Mouse (Mus musculus) liver, embryonic 11.5 days (tissue): ENCODE results near the gene Hist1h1e. TPM values are rescaled to one million over a fixed set of nuclear protein-coding genes. Genes with fewer than 3 reads are reported as not detected.
"Not testable (repeated sequence)": the region's sequence is repeated elsewhere in the genome, so short reads cannot be mapped to it uniquely, and the experiment has no call there.

Source experiments
- ATAC-seq: fragments of 200-750 bp; cut with Nextera tagmentation; replicated peaks from 2 replicates; pipeline ENCODE4 v1.8.0; 2017; ENCODE audit warnings: moderate number of reproducible peaks, mild to moderate bottlenecking, moderate TSS enrichment, moderate library complexity; ENCODE audit not compliant: low FRiP score
- DNase-seq: peaks from one replicate; pipeline ENCODE4 v3.0.0-alpha.2; 2017; ENCODE audit warnings: low spot score
- H3K27ac ChIP-seq: fragments of 300-500 bp; sonication (generic); 2 replicates; pipeline ENCODE4 v1.5.1; 2014; ENCODE audit warnings: mild to moderate bottlenecking, low read depth, low read length, control low read depth
- H3K27me3 ChIP-seq: fragments of 300-500 bp; sonication (generic); replicated peaks from 2 replicates; pipeline ENCODE4 v1.6.1; 2014; ENCODE audit warnings: low read length, mixed read lengths; ENCODE audit not compliant: control insufficient read depth, insufficient read depth
- H3K36me3 ChIP-seq: fragments of 300-500 bp; sonication (generic); 2 replicates; pipeline ENCODE4 v1.6.1; 2014; ENCODE audit warnings: mild to moderate bottlenecking, low read length, moderate library complexity, mixed read lengths; ENCODE audit not compliant: control insufficient read depth, insufficient read depth
- H3K4me1 ChIP-seq: fragments of 300-500 bp; sonication (generic); replicated peaks from 2 replicates; pipeline ENCODE4 v1.6.1; 2014; ENCODE audit warnings: low read length, mixed read lengths; ENCODE audit not compliant: control insufficient read depth, insufficient read depth
- H3K4me2 ChIP-seq: fragments of 300-500 bp; sonication (generic); 2 replicates; pipeline ENCODE4 v1.6.1; 2014; ENCODE audit warnings: mild to moderate bottlenecking, control low read depth, moderate library complexity
- H3K4me3 ChIP-seq: fragments of 300-500 bp; sonication (generic); 2 replicates; pipeline ENCODE4 v1.5.1; 2014; ENCODE audit warnings: low read depth, low read length, control low read depth
- H3K9ac ChIP-seq: fragments of 300-500 bp; sonication (generic); 2 replicates; pipeline ENCODE4 v1.6.1; 2014; ENCODE audit warnings: low read depth, low read length, control low read depth
- H3K9me3 ChIP-seq: fragments of 300-500 bp; sonication (generic); 2 replicates; pipeline ENCODE4 v1.6.1; 2016; ENCODE audit warnings: low read length, inconsistent platforms, mixed read lengths; ENCODE audit not compliant: control insufficient read depth
- WGBS: fragments of 180-500 bp; shearing (Covaris S2); extraction: QIAGEN DNeasy Blood & Tissue Kit; methylation state at CpG from one replicate; pipeline ENCODE4 v1.1.7; 2014; 5-methylcytosine and 5-hydroxymethylcytosine counted together
- polyA plus RNA-seq: library from polyadenylated mRNA; unstranded; fragments of >200 nt; fragmentation: Nextera tagmentation; extraction: Ambion mirVana; gene quantifications from 2 replicates; pipeline ENCODE4 v1.2.1, GENCODE M21; 2014

The Hist1h1e gene
- polyA plus RNA-seq, 1 experiment from 2014 or later: 21.2 TPM

DNA sequence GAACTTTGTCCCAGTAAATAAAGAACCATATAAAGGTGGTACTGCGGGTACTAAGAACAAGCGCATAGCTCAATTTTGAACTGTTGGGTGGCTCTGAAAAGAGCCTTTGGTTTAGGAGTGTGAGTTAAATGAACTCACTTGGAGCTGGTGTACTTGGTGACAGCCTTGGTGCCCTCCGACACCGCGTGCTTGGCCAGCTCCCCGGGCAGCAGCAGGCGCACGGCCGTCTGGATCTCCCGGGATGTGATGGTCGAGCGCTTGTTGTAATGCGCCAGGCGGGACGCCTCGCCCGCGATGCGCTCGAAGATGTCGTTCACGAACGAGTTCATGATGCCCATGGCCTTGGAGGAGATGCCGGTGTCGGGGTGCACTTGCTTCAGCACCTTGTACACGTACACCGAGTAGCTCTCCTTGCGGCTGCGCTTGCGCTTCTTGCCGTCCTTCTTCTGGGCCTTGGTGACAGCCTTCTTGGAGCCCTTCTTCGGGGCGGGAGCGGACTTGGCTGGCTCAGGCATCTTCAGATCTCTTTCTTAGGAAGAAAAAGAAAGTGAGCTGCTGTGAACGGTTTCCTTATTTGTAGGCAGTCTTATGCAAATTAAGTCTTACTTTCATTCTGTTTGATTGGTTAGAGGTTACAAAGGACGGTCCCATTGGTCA is 36.8 kb downstream of the Hist1h1e start:
- DNase-seq: peak; percentile 72
- 2% methylated on average over 20 of the region's 36 CpGs for WGBS
- H3K9me3 ChIP-seq, H3K27me3 ChIP-seq, H3K36me3 ChIP-seq: not testable (repeated sequence)
- Histone ChIP-seq H3K4me2 (peak overlapping the region; percentile 87), H3K4me1 (peaks cover 31% of the 10 kb centered on the region), H3K4me3 (peak overlapping the region; percentile 52), H3K27ac (peak overlapping the region; percentile 100), H3K9ac (peak overlapping the region; percentile 69)
- ATAC-seq: peak; percentile 80

DNA sequence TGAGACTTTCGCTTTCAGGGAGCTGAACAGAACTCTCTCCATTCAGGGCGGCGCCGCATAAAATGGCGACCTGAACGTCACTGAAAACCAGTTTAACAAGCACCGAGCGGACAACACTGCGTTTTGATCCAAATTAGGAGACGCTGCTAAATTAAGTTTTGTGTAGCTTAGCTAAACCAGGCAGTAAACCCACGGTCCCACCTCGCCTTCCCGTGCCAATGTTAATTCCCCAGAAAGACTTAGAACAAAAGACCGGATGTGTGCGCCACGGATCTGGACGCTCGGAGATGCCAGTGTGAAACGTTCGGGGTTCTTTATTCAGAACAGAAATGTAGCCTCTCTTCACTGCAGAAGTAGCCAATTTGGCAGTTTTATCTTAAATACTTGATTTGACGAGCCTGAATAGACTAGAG is 37.3 kb downstream of the Hist1h1e start:
- Histone ChIP-seq H3K9me3 (no peaks in the 10 kb centered on the region), H3K9ac (peak overlapping the region; percentile 69), H3K4me2 (peak overlapping the region; percentile 87), H3K27ac (peak overlapping the region; percentile 100), H3K36me3 (no peaks in the 10 kb centered on the region), H3K4me3 (peak overlapping the region; percentile 52), H3K27me3 (no peaks in the 10 kb centered on the region), H3K4me1 (peaks cover 31% of the 10 kb centered on the region)
- under 1% methylated on average over 21 of the region's 21 CpGs for WGBS
- DNase-seq: peak; percentile 80
- peak; percentile 7; the same call in 1 of the 2 replicates for ATAC-seq

DNA sequence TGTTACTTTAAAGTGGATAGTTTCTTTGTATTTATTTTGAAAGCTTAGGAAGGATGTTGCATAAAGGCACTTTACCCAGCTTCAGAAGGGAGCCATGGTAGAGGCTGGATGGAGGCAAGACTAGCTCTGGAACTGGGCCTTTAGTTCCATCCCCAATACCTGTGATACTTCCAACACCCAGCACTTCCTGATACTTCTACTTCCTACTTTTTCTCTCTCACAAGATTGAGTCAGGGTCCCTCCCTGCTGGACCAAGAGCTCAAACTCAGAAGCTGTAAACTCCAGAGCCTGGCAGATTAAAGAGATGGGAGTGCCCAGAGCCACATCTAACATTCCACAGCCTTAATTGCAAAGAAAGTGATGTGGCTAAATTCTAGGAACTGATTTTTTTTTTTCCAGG is 38.0 kb downstream of the Hist1h1e start:
- peak overlapping the region; percentile 52 for H3K4me3 ChIP-seq
- H3K4me2 ChIP-seq: peak overlapping the region; percentile 87
- DNase-seq (no peak), ATAC-seq (no peak)
- H3K9me3 ChIP-seq: no peaks in the 10 kb centered on the region
- H3K27me3 ChIP-seq: no peaks in the 10 kb centered on the region
- no peaks in the 10 kb centered on the region for H3K36me3 ChIP-seq
- H3K27ac ChIP-seq: peak overlapping the region; percentile 100
- H3K9ac ChIP-seq: peak overlapping the region; percentile 69
- H3K4me1 ChIP-seq: peaks cover 31% of the 10 kb centered on the region

DNA sequence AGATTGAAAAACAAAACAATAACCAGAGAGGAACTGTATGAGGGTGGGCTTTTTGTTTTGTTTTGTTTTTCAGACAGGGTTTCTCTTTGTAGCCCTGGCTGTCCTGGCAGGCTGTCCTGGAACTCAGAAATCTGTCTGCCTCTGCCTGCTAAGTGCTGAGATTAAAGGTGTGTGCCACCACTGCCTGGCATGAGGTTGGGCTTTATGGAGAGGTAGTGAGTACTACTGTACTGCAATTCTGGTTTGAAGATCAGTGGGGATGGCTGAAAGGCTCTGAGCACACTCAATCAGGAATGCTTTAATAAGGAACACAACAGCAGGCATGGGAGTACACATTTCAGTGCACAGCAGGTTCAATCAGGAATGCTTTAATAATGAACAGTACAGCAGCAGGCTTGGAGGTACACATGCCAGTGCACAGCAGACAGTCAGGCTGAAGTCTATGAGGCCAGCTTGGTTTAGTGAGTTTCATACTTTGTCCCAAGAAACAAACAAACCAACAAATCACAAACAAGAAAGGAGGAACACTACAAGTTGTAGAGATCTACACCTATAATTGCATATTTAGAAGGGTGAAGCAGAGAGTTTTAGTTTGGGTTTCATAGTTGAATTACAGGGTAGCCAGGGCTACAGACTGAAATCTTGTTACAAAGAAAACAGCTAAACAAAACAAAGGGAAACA is 38.8 kb downstream of the Hist1h1e start:
- H3K4me1 ChIP-seq: peaks cover 31% of the 10 kb centered on the region
- no peaks in the 10 kb centered on the region for H3K27me3 ChIP-seq
- H3K9ac ChIP-seq: peak overlapping the region; percentile 49
- peak overlapping the region; percentile 77 for H3K4me2 ChIP-seq
- no peaks in the 10 kb centered on the region for H3K36me3 ChIP-seq
- ATAC-seq (no peak), DNase-seq (no peak)
- H3K9me3 ChIP-seq: no peaks in the 10 kb centered on the region
- H3K27ac ChIP-seq: peak overlapping the region; percentile 100
- no peak overlapping the region; the same call in 1 of the 2 replicates for H3K4me3 ChIP-seq

DNA sequence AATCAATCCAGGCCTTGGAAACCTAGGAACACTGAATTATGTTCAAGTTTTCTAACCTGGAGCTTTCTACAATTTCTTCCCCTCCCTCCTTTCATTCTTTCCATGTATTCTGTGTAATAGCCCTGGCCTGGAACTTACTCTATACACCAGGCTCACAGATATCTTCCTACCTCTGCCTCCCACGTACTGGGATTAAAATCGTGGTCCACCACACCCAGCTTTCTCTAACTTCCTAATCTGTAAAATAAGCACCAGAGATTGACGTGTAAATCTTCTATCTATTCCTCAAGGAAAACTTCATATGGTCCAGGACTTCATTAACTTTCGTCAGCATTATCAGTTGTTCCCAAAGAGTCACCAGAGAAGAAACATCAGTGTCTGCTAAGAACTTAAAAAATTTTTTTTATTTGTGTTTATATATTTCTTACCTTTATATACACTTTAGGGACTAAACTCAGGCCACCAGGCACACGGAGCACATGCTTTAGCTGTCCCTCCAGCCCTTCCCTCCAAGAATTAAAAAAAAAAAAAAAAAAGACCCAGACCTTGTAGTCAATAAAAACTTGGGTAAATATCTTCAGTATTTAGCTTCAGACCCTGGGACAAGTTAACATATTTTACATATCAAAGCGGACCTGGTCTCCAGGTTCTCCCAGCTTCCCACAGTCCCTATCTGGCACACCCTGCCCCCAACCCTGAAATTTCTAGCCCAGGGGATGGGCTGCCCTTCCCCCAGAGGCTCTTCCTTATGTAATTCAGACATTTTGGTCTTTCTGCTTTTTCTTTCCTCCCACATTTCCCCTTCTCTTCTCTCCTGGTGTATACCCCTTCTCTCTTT is 39.9 kb downstream of the Hist1h1e start:
- Histone ChIP-seq H3K9ac (peak overlapping the region; percentile 77), H3K9me3 (no peaks in the 10 kb centered on the region), H3K4me2 (peak overlapping the region; percentile 77), H3K27me3 (no peaks in the 10 kb centered on the region), H3K4me1 (peaks cover 31% of the 10 kb centered on the region), H3K4me3 (peak overlapping the region; percentile 50), H3K27ac (peak overlapping the region; percentile 100), H3K36me3 (no peaks in the 10 kb centered on the region)
- no peak for DNase-seq
- peak; percentile 3 for ATAC-seq
- WGBS: 6% methylated on average over 6 of the region's 6 CpGs

DNA sequence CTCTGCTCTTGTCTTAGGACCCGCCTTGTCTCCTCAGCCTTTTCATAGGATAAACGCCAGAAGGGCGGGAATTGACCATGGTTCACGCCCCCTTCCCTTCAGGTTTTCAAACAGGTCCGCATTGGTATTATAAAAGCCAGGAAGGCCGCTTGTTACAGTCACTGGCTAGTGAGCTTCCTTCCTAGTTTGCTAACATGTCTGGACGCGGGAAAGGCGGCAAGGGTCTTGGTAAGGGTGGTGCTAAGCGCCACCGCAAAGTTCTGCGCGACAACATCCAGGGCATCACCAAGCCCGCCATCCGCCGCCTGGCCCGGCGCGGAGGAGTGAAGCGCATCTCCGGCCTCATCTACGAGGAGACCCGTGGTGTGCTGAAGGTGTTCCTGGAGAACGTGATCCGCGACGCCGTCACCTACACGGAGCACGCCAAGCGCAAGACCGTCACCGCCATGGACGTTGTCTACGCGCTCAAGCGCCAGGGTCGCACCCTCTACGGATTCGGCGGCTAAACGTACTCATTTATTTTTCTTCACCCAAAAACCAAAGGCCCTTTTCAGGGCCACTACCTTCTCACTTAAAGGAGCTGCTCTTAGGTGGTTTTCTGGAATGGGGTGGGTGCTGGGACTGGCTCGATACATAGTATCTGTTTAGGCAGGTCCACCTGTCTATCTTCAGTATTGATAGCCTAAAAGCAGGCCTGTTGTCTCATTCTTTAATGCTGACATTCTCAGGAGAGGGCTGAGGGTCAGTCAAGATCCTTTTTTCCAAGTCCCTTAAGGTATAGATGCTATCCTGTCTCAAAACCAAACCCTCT is 40.7 kb downstream of the Hist1h1e start, which contains the start of gene Hist1h4d:
Hist1h4d (plus strand) TSS at position 191 of the 811 bp plus-strand sequence.
- H3K4me3 ChIP-seq: peak within 1 kb of the TSS; percentile 50
- peak; percentile 97 for DNase-seq
- peaks cover 33% of the 10 kb centered on the region for H3K4me1 ChIP-seq
- no peaks in the 10 kb centered on the region for H3K27me3 ChIP-seq
- peak; percentile 85 for ATAC-seq
- peak within 1 kb of the TSS; percentile 100 for H3K27ac ChIP-seq
- H3K9me3 ChIP-seq: no peaks in the 10 kb centered on the region
- peak within 1 kb of the TSS; percentile 77 for H3K9ac ChIP-seq
- H3K4me2 ChIP-seq: peak within 1 kb of the TSS; percentile 77
- under 1% methylated on average over 43 of the region's 43 CpGs for WGBS
- H3K36me3 ChIP-seq: no peaks in the 10 kb centered on the region

DNA sequence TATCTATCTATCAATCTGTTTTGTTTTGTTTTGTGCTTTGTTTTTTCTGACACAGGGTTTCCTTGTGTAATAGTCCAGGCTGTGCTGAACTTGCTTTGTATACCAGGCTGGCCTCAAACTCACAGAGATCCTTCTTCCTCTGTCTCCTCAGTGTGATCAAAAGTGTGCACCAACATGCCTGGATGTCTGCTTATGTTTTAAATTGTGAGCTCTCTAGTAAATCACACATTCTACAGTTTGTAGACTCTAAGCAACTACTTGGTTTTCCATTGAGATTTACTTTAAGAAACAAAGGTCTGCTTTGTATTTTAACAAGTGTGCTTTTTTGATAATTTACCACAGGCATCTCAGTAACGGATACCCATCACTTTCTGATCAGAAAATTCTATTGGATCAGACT is 44.5 kb downstream of the Hist1h1e start:
- Histone ChIP-seq H3K4me1 (peaks cover 20% of the 10 kb centered on the region), H3K9me3 (no peaks in the 10 kb centered on the region), H3K4me3 (no peak overlapping the region), H3K27me3 (no peaks in the 10 kb centered on the region), H3K27ac (no peak overlapping the region), H3K36me3 (no peaks in the 10 kb centered on the region), H3K4me2 (no peak overlapping the region), H3K9ac (no peak overlapping the region)
- DNase-seq (no peak), ATAC-seq (no peak)
- whole genome bisulfite sequencing: 95% methylated on average over 1 of the region's 1 CpGs
